ENCODE assay signal across 9 mouse cellular contexts in genomic region chr8:117464525-117464924, GRCm38 (mm10). TPM values are rescaled to one million over a fixed set of nuclear protein-coding genes. Genes with fewer than 3 reads are reported as not detected.
A peak's percentile ranks its signal among the peaks of the same experiment; 100 is the strongest.
DNase-seq lines count a peak whose midpoint lies in the region; ATAC-seq and TF ChIP-seq lines count a peak whose summit lies in the region.
"Had no signal": no experiment of that assay in that cellular context is flagged by ENCODE, and none has a peak within 500 bp of the region (broad histone marks: within the 10 kb centered on the region; RNA-seq: fewer than 3 reads in every experiment).

No protein-coding gene starts in this region.

- DNase-seq in CD4-positive, CD25-positive, alpha-beta regulatory T cell, adult 2 months (ENCODE audit: low read depth, low spot score) = peak; percentile 43
- DNase-seq in kidney, adult 2 months = peak; percentile 21
- DNase-seq in kidney, postnatal 14 days = no peak
- DNase-seq in testis, postnatal 14 days (ENCODE audit: low spot score) = no peak
- DNase-seq in testis, postnatal 10 days (ENCODE audit: low spot score) = peak; percentile 64
- no peak for DNase-seq in yolk sac, embryonic 10.5 days (ENCODE audit: low spot score)

- TF ChIP-seq CTCF in kidney, adult 2 months (conservative IDR thresholded peaks at IDR 0.05; ENCODE audit: insufficient read depth, insufficient read length, low read depth, low read length) = peak; percentile 38
- peak; percentile 55; the same call in 1 of the 2 replicates for TF ChIP-seq CTCF in testis, adult 2 months (IDR thresholded peaks at IDR 0.05; ENCODE audit: control insufficient read depth, insufficient read depth, insufficient replicate concordance, low read depth, low read length)

- no peaks in the 10 kb centered on the region for H3K36me3 ChIP-seq in kidney, adult 2 months (ENCODE audit: control insufficient read depth, insufficient read depth, low read length)
- H3K36me3 ChIP-seq in testis, adult 2 months (ENCODE audit: control insufficient read depth, insufficient read depth, low read length) = no peaks in the 10 kb centered on the region

- H3K4me3 ChIP-seq in kidney, adult 2 months (ENCODE audit: insufficient read depth, low read depth, low read length) = no peak overlapping the region
- no peak overlapping the region for H3K4me3 ChIP-seq in testis, adult 2 months (ENCODE audit: control insufficient read depth, low read depth, low read length)
- H3K4me3 ChIP-seq: liver, embryonic 15.5 days had no signal

- H3K4me1 ChIP-seq in kidney, adult 2 months (ENCODE audit: control insufficient read depth, insufficient read depth, low read length) = no peaks in the 10 kb centered on the region
- H3K4me1 ChIP-seq in testis, adult 2 months (ENCODE audit: control insufficient read depth, insufficient read depth, low read length) = no peaks in the 10 kb centered on the region

- no peak for ATAC-seq in CD4-positive, CD25-positive, alpha-beta regulatory T cell, adult 4 months

- no peak for TF ChIP-seq POLR2A in kidney, adult 2 months (IDR thresholded peaks at IDR 0.05; ENCODE audit: low read depth, low read length)
- no peak for TF ChIP-seq POLR2A in testis, adult 2 months (IDR thresholded peaks at IDR 0.05; ENCODE audit: control insufficient read depth, low read depth, low read length)

- H3K27me3 ChIP-seq in kidney, adult 2 months (replicated peaks; ENCODE audit: control insufficient read depth, insufficient read depth, low read length) = no peaks in the 10 kb centered on the region
- H3K27me3 ChIP-seq in testis, adult 2 months (ENCODE audit: control insufficient read depth, insufficient read depth, low read length) = no peaks in the 10 kb centered on the region

- 98% methylated on average over 6 of the region's 6 CpGs for WGBS in kidney, adult 2 months

- H3K27ac ChIP-seq in kidney, adult 2 months (ENCODE audit: insufficient read depth, low read depth, low read length) = no peak overlapping the region
- H3K27ac ChIP-seq in testis, adult 2 months (ENCODE audit: control insufficient read depth, insufficient read depth, low read depth, low read length) = no peak overlapping the region
- H3K27ac ChIP-seq: liver, embryonic 15.5 days had no signal

RNA-seq across cellular contexts. Expression of gene Plcg2, which starts 33.6 kb away (rescaled TPM):
- polyA plus RNA-seq in CD4-positive, CD25-positive, alpha-beta regulatory T cell, adult 4 months (2017; shearing (Covaris generic)) = under 1 TPM in 1 of 2 experiments, not detected in 1; 0.99 TPM
- polyA plus RNA-seq in kidney, adult 2 months (2012; rRNA removed) = 10.7 and 12.5 TPM in 2 replicates
- 4.6 and 5.0 TPM in 2 replicates for polyA plus RNA-seq in testis, adult 2 months (2012; rRNA removed)

Comparison
In these comparisons a context has a peak if more than half of its experiments do, and no peak if none do; other contexts are left out.
1. DNase-seq: peak in CD4-positive, CD25-positive, alpha-beta regulatory T cell, adult 2 months (single experiment), kidney, adult 2 months (single experiment) and testis, postnatal 10 days (single experiment); none in kidney, postnatal 14 days (single experiment), testis, postnatal 14 days (single experiment) and yolk sac, embryonic 10.5 days (single experiment).